Mouse (Mus musculus) megakaryocyte, embryonic 14.5 days (primary cell): ENCODE measurements at regions not wholly inside any gene's neighbourhood (a gene's known extent, or its start where the extent isn't known, plus 50 kb on each side); places are given as distances from the start of the nearest gene placed in this dataset.

ENCODE experiments used
- FLI1 ChIP-seq: IDR thresholded peaks from 2 replicates; pipeline ENCODE4 v1.6.1; 2012; ENCODE audit warnings: low read length, inconsistent platforms, mixed read lengths
- GATA1 ChIP-seq: IDR thresholded peaks from 3 replicates; pipeline ENCODE4 v1.6.1; 2012; ENCODE audit warnings: mixed read lengths, low read length, inconsistent platforms, borderline replicate concordance

GRCm38 (mm10) chr8:91997023-91997891 is 195.4 kb upstream of the Irx3 start:
- TF ChIP-seq GATA1 (no peak), FLI1 (no peak)
